Mouse (Mus musculus): Measurements from ENCODE around the gene Dnah7c.

- no peak for TF ChIP-seq POLR2A (IDR thresholded peaks at IDR 0.05; ENCODE audit: insufficient read depth, low read depth, low read length)
- no peak for TF ChIP-seq CTCF (IDR thresholded peaks at IDR 0.05; ENCODE audit: insufficient read depth, low read depth, low read length)
Measured at GRCm38 (mm10) chr1:46845221-46845620, 419.8 kb downstream of the Dnah7c start.

Measured in olfactory bulb, adult 2 months (tissue).